Mouse (Mus musculus): ENCODE data around the gene Begain.

The Begain gene

GRCm38 (mm10) chr12:109053020-109053806 lies 14.8 kb downstream of the Begain start:
- DNase-seq (ENCODE audit: low read depth in 2 of 2, low spot score in 2 of 2), result no peak

GRCm38 (mm10) chr12:109049949-109050348 lies 18.1 kb downstream of the Begain start:
- DNase-seq (ENCODE audit: low read depth in 2 of 2, low spot score in 2 of 2), result no peak

- no peak for DNase-seq (ENCODE audit: low read depth in 2 of 2, low spot score in 2 of 2)
Observed at GRCm38 (mm10) chr12:109045581-109045980, 22.4 kb downstream of the Begain start.

- DNase-seq (ENCODE audit: low read depth in 2 of 2, low spot score in 2 of 2), result no peak
Observed at GRCm38 (mm10) chr12:109044497-109044896, 23.5 kb downstream of the Begain start.

GRCm38 (mm10) chr12:109039311-109039710 lies 28.7 kb downstream of the Begain start:
- no peak for DNase-seq (ENCODE audit: low read depth in 2 of 2, low spot score in 2 of 2)

- no peak for DNase-seq (ENCODE audit: low read depth in 2 of 2, low spot score in 2 of 2)
Observed at GRCm38 (mm10) chr12:109038179-109038819, 29.7 kb downstream of the Begain start.

GRCm38 (mm10) chr12:109037026-109037425 lies 31.0 kb downstream of the Begain start:
- no peak for DNase-seq (ENCODE audit: low read depth in 2 of 2, low spot score in 2 of 2)

GRCm38 (mm10) chr12:109023780-109024179 lies 44.2 kb downstream of the Begain start:
- no peak for DNase-seq (ENCODE audit: low read depth in 2 of 2, low spot score in 2 of 2)

- DNase-seq (ENCODE audit: low read depth in 2 of 2, low spot score in 2 of 2), result no peak
Observed at GRCm38 (mm10) chr12:109022966-109023365, 45.1 kb downstream of the Begain start.

- DNase-seq (ENCODE audit: low read depth in 2 of 2, low spot score in 2 of 2), result no peak
Observed at GRCm38 (mm10) chr12:109022181-109022691, 45.8 kb downstream of the Begain start.

- DNase-seq (ENCODE audit: low read depth in 2 of 2, low spot score in 2 of 2), result no peak
Observed at GRCm38 (mm10) chr12:109010070-109010649, 57.9 kb downstream of the Begain start.

GRCm38 (mm10) chr12:109002978-109003377 lies 65.0 kb downstream of the Begain start:
- no peak for DNase-seq (ENCODE audit: low read depth in 2 of 2, low spot score in 2 of 2)

GRCm38 (mm10) chr12:108997249-108997648 lies 70.8 kb downstream of the Begain start:
- DNase-seq (ENCODE audit: low read depth in 2 of 2, low spot score in 2 of 2), result no peak

GRCm38 (mm10) chr12:108995976-108996636 lies 71.9 kb downstream of the Begain start:
- DNase-seq (ENCODE audit: low read depth in 2 of 2, low spot score in 2 of 2), result no peak

- DNase-seq (ENCODE audit: low read depth in 2 of 2, low spot score in 2 of 2), result no peak
Observed at GRCm38 (mm10) chr12:108994436-108995031, 73.5 kb downstream of the Begain start.

GRCm38 (mm10) chr12:108993046-108993445 lies 75.0 kb downstream of the Begain start:
- no peak for DNase-seq (ENCODE audit: low read depth in 2 of 2, low spot score in 2 of 2)

GRCm38 (mm10) chr12:108990425-108990824 lies 77.6 kb downstream of the Begain start:
- no peak for DNase-seq (ENCODE audit: low read depth in 2 of 2, low spot score in 2 of 2)

- no peak for DNase-seq (ENCODE audit: low read depth in 2 of 2, low spot score in 2 of 2)
Observed at GRCm38 (mm10) chr12:108987448-108987847, 80.6 kb downstream of the Begain start.

GRCm38 (mm10) chr12:108985025-108985424 lies 83.0 kb downstream of the Begain start:
- DNase-seq (ENCODE audit: low read depth in 2 of 2, low spot score in 2 of 2), result no peak

GRCm38 (mm10) chr12:108984471-108984870 lies 83.5 kb downstream of the Begain start:
- no peak for DNase-seq (ENCODE audit: low read depth in 2 of 2, low spot score in 2 of 2)

GRCm38 (mm10) chr12:108983496-108983895 lies 84.5 kb downstream of the Begain start:
- DNase-seq (ENCODE audit: low read depth in 2 of 2, low spot score in 2 of 2), result no peak
